Mouse (Mus musculus) CD4-positive, CD25-positive, alpha-beta regulatory T cell, adult 4 months (primary cell): Measurements from ENCODE around the gene Nfatc3. TPM values are rescaled to one million over a fixed set of nuclear protein-coding genes. Genes with fewer than 3 reads are reported as not detected.
"Not testable (repeated sequence)": the region's sequence is repeated elsewhere in the genome, so short reads cannot be mapped to it uniquely, and the experiment has no call there.

Experiments
- ATAC-seq: one replicate; pipeline ENCODE4 v1.8.0; 2017
- polyA plus RNA-seq, 2 experiments: library from polyadenylated mRNA; unstranded; fragments of 100-300 nt; shearing (Covaris generic); gene quantifications; one replicate each; pipeline ENCODE4 v1.2.1; 2017

The Nfatc3 gene
- 10 to 100 TPM; 28.1 to 32.3 TPM for polyA plus RNA-seq

- ATAC-seq: peak; percentile 76
Observed at GRCm38 (mm10) chr8:106058731-106059612, at the start of gene Nfatc3. Gene Nfatc3, plus strand, starts transcription at chr8:106058840.

GRCm38 (mm10) chr8:106010748-106011642, 47.6 kb upstream of the Nfatc3 start:
- peak; percentile 86 for ATAC-seq

GRCm38 (mm10) chr8:106011643-106011986, 47.0 kb upstream of the Nfatc3 start, which contains the start of gene Ddx28:
Gene Ddx28, minus strand, starts transcription at chr8:106011882.
- ATAC-seq: peak; percentile 8

- ATAC-seq: not testable (repeated sequence)
Observed at GRCm38 (mm10) chr8:106012203-106012602, 46.4 kb upstream of the Nfatc3 start.

DNA sequence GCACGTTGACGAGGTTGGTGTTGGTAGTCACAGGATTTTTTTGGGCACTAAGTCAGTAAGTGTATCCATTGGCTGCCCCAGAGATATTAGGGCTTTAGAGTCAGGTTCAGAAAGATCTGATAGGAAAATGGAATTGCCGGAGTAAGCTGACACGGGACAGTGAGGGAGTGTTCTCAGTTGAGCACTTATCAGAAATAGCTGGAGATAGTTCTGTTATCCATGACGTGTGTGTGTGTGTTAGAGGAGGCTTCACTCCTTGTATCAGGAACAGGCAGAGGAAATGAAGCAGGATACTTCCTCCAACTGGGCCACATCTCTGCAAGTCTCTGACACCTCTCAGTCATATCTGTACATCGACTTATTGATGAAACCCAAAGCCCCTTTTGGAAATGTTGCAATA, 42.4 kb upstream of the Nfatc3 start:
- no peak for ATAC-seq

DNA sequence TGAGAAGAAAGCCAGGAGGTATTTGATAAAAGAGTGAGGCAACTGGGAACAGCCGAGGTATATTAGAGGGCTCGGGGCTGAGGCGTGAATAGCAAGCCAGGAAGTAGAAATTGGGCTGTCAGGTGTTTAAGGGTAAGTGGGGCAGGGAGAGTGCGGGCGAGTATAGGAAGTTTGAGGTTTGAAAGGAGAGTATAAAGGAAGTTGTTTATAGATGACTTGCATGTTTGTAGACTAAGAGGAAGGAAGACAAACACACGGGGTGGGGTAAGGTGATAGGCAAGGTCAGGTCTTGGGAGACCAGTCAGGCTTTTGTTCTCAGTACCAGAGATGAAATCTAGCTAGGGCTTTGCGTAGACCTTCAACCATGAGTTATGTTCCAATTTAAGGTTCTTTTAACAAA, 41.5 kb upstream of the Nfatc3 start:
- ATAC-seq: peak; percentile 67

DNA sequence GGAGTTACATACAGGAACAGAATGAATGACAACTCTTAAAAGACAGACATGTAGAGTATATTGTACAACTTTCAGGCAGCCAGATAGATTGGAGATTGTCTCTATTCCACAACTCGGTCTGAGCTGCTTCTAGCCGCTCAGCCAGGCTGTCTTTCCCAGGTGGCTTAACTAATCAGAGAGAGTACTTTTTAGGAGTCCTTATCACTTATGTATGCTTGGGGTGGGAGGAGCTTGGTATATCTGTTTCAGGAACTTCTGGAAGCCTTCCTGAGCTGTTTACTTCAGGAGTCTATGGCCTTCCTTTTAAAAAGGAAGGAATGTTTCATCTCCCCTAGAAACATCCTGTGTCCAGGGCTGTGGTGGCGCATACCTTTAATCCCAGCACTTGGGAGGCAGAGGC, 40.6 kb upstream of the Nfatc3 start:
- no peak for ATAC-seq

DNA sequence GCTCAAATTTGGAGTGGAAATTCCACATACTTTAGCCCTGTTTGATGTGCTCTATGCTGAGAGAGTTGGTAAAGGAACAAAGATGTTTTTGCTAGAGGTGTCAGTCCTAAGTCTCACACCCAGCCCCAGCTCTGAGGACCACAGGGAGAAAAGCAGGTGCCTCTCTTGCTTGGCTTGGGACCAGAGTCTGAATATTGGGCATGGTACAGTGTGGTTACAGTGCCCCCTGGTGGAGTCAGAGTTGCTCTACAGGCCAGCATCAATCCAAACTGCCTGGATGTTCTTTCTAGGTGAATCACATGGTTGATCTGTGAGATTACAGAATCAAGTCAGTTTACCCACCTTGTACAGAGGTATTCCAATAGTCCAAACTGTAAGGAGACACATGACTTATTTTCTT, 36.2 kb upstream of the Nfatc3 start:
- ATAC-seq: peak; percentile 90

DNA sequence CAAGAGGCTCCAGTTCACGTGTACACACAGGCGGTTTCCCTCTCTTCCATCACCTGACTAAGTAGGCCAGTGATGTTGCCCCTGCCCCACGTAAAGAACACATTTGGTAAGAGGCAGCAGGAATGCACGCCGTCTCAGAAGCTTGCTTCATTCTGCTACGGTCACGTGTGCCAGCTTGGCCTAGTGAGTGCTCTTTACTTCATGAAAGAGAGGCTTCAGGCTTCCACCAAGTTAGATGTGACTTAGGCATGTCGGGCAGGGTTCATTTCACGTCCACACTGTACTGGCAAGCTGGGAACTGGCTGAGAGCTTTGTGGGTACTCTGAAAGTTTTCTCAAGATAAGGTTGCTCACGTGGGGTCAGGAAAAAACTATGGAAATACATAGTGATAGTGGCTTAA, 19.9 kb upstream of the Nfatc3 start:
- ATAC-seq: no peak

DNA sequence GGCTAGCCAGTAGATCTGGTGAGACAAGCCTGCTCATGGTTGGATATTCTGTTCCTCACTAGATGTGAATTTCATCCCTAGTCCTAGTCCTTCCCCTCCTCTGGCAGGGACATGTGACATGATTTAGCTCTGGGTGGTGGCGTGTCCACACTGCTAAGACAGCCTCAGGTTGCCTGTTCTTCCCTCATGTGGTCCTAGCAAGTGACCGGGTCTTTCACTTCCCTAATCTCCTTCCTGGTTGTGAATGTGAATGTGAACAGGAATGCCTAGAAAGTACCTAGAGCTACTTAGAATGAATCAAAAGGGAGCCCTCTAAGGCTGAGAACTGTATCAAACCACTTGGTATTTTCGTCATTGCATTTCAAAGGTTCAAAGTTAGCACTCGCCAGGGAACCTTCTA, 19.0 kb upstream of the Nfatc3 start:
- no peak for ATAC-seq

DNA sequence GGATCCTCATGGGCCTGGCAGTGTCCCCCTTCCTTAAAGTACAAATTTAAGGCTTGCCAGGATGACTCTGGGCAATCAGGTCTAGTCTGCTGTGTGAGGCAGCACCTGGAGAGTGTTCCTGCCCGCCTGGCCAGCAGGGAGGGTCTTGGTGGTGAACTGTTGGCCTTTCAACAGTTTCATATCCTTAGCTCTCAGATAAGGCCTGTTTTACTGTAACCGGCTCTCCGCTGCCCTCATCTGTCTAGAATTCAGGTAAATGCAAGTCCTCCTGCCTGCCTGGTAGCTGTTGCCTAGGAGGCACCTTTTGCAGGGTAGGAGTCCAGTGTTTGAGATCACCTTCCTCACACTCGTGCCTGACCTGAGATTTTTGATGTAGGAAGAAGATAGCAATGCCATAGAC, 18.4 kb upstream of the Nfatc3 start:
- ATAC-seq: no peak

DNA sequence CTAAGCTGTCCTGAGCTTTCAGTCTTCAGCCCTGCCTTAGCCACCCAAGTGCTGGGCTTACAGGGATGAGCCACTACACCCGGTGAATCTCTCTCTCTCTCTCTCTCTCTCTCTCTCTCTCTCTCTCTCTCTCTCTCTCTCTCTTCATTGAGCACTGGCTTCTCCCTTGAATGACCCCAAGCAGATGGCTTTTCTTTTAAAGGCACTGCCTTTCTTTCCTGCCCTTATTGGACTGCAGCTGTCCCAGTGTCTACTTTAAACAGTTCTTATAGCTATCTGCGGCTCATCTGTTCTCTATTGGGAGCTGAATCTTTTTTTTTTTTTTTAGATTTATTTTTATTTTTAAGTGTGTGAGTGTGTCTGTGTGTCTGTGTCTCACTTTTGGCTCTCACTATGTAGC, 15.6 kb upstream of the Nfatc3 start:
- no peak for ATAC-seq

DNA sequence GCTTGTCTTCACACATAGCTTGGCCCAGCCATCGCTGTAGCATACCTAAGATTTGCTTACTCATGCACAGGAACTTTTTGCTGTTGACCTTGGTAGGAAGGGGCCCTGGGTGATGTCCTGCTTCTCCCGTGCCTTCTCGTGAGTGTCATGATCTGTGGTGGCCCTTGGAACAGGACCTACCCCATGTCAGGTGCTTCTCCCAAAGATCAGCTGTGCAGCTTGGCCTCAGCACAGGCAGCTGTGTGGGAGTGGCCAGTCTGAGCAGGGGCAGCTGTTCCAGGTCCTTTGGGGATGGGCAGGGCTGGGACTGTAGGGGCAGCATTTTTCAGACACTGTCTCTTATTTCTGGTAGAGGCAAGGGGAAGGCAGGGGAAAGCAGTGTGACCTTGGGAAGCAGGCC, 14.5 kb upstream of the Nfatc3 start:
- ATAC-seq: no peak

DNA sequence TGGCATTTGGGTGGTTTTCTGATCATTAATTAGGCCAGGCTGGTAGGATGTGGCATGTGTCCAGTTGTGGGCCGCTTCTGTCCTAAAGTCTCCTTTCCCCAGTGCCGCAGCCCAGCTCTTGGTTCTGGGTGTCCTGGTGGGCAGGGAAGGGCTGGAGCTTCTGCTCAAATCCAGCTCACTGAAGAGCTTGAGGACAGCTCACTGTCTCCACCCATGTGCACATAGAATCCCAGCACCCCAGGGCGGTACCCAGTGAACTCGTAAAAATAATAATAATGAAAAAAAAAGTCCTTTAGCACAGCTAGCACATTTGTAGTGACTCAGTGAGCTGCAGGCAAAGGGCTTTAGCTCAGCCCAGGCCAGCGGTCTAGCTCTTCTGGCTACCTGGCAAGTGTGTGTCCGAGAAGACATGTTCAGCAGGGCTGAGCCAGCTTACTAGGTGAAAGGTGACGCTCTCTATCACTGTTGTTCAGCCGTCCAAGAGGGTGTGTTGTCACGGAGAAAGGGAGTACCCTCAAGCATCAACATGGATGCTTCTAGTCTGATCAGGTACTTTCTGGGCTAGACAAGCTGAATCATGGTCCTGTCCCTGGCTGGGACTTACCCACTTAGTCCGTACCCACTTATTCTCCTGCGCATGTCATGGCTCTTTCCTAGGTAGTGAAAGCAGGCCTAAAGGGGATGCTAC, 11.6 kb upstream of the Nfatc3 start:
- peak; percentile 37 for ATAC-seq

DNA sequence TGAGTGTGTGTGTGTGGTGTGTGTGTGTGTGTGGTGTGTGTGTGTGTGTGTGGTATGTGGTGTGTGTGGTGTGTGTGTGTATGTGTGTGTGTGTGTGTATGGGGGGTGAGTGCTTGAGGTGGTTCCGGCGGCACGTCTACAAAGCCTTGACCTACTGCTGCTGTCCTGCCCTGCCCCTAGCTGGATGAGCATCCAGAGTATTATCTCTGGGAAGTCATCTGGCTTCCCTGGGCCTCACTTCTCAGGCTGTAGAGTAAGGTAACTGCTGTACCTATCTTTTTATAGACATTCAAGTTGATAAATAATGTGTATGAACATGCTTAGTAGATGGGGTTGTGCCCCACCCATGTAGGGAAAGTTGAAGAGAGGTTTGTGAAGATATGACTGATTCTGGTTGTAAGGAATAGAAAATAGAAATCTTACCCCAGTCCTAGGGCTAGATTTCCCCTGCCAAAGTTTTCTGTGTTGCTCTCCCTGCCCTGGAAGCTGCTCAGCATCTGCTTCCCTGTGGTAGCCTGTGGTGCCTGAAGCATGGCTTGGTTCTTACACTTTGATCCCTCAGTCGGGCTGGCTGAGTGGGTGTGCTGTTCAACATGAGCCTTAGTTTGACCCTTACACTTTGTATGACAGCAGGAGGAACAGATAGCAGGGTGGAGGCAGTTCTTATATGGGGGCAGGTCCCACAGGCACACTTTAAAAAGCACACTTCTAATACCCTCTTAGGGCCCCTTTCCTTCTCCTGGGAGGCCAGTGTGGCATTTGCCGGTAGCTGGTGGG, 10.6 kb upstream of the Nfatc3 start:
- ATAC-seq: no peak

GRCm38 (mm10) chr8:106049840-106050239, 8.8 kb upstream of the Nfatc3 start:
- ATAC-seq: no peak

- no peak for ATAC-seq
Observed at GRCm38 (mm10) chr8:106051068-106051467, 7.6 kb upstream of the Nfatc3 start.

DNA sequence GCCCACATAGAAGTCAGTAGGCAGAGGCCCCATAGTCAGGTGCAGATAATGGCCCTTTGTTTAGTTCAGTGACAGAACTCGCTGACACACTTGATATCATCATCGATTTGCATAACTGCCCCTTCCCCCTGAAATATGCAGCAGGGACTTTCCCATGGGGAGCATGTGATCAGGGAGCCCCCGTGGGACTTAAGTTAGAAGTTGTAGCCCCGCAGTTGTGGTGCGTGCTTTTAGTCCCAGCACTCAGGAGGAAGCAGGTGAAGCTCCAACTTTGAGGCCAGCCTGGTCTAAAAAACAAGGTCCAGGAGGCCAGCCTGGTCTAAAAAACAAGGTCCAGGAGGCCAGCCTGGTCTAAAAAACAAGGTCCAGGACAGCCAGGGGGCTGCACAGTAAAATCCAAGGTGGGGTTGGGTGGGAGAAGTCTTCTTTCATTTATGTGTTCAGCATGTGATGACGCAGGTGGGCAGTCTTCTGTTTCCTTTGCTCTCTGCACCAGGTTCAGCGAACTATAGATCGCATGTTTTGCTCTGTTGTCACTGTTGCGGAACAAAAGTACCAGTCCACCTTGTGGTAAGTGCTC, 6.0 kb upstream of the Nfatc3 start:
- ATAC-seq: peak; percentile 50

DNA sequence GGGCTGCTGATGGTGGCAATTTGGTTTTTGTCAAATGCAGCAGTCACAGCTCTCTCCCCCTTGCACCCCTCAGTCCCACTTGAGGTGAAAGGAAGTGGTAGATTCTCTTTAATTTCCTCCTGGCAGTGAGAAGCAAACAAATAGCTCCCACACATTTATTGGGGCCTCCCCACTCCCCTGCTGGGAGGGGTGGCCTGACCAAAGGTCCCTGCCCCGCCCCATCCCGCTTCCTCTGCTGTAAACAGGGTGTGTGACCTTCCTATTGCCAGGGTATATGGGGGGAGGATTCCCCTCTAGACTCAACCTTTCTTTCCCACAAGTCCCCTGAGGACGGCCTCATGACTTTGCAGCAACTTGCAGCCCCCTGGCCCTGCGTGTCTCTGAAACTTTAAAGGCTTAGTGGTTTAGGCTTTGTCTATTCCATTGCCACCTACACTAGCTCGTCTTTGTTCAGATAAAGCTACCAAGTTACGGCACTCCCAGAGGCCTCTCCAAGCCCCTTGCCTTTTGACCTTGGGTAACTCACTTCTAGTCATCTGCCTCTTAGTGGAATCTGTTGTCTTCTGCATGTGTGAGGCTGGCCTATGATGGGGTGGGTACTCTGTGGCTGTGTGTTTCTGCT, 4.3 kb upstream of the Nfatc3 start:
- ATAC-seq: peak; percentile 51

GRCm38 (mm10) chr8:106055038-106055437, 3.6 kb upstream of the Nfatc3 start:
- no peak for ATAC-seq

- ATAC-seq: no peak
Observed at GRCm38 (mm10) chr8:106056455-106056982, 2.1 kb upstream of the Nfatc3 start.
